Mouse (Mus musculus) CH12.LX (cell line): ENCODE measurements around the gene Mbd4. TPM values are rescaled to one million over a fixed set of nuclear protein-coding genes. Genes with fewer than 3 reads are reported as not detected.

ENCODE experiments used
- DNase-seq: peaks from one replicate; pipeline ENCODE4 v3.0.0-alpha.2; 2013; ENCODE audit errors: extremely low read depth
- H3K27ac ChIP-seq: 2 replicates; pipeline ENCODE4 v1.5.1; 2012; ENCODE audit warnings: low read depth, mild to moderate bottlenecking, control low read depth, moderate library complexity; ENCODE audit not compliant: insufficient read depth
- H3K27me3 ChIP-seq: replicated peaks from 2 replicates; pipeline ENCODE3; 2012; ENCODE audit warnings: inconsistent platforms
- H3K36me3 ChIP-seq, 2 experiments: replicated peaks in 1 of 2; 2 replicates each; pipeline versions ENCODE3 to v1.6.1; 2012; ENCODE audit warnings: inconsistent platforms in 1 of 2, low read length in 1 of 2, mild to moderate bottlenecking in 1 of 2, mixed read lengths in 1 of 2, moderate library complexity in 1 of 2; ENCODE audit not compliant: control insufficient read depth in 1 of 2, insufficient read depth in 1 of 2
- H3K4me1 ChIP-seq, 2 experiments: 2 replicates each; pipeline ENCODE4 v1.6.1; 2012; ENCODE audit warnings: inconsistent platforms in 1 of 2, moderate library complexity in 1 of 2; ENCODE audit not compliant: insufficient read depth in 2 of 2, control insufficient read depth in 1 of 2
- H3K4me2 ChIP-seq: 2 replicates; pipeline ENCODE4 v1.6.1; 2012; ENCODE audit warnings: low read depth, mild to moderate bottlenecking, control low read depth; ENCODE audit not compliant: poor library complexity, insufficient read depth, severe bottlenecking
- H3K4me3 ChIP-seq, 3 experiments: fragments of 150-350 bp in 1 of 3; sonication (generic) in 1 of 3; replicated peaks in 1 of 3; 2 replicates each; pipeline versions ENCODE3 to v1.5.1; 2011 to 2012; ENCODE audit warnings: low read depth in 2 of 3, low read length in 2 of 3, mild to moderate bottlenecking in 2 of 3, moderate library complexity in 2 of 3, control low read depth in 1 of 3, improper control_type of control experiment in 1 of 3, inconsistent platforms in 1 of 3, mixed read lengths in 1 of 3; ENCODE audit not compliant: poor library complexity in 1 of 3
- H3K79me2 ChIP-seq: replicated peaks from 2 replicates; pipeline ENCODE4 v1.6.1; 2012; ENCODE audit warnings: mild to moderate bottlenecking, moderate library complexity; ENCODE audit not compliant: control insufficient read depth, poor library complexity, insufficient read depth, severe bottlenecking; ENCODE audit errors: extremely low read depth
- H3K9ac ChIP-seq: 2 replicates; pipeline ENCODE4 v1.6.1; 2012; ENCODE audit warnings: low read depth, mild to moderate bottlenecking, control low read depth, moderate library complexity; ENCODE audit not compliant: insufficient read depth
- H3K9me3 ChIP-seq: replicated peaks from 2 replicates; pipeline ENCODE3; 2012; ENCODE audit warnings: low read length, inconsistent platforms, mixed read lengths
- CHD1 ChIP-seq: IDR thresholded peaks from 2 replicates; pipeline ENCODE4 v1.6.1; 2012; ENCODE audit warnings: low read depth, low read length, improper control_type of control experiment, inconsistent platforms
- E2F4 ChIP-seq: IDR thresholded peaks from 2 replicates; pipeline ENCODE4 v1.6.1; 2011; ENCODE audit warnings: low read depth, low read length, improper control_type of control experiment; ENCODE audit not compliant: insufficient replicate concordance
- ELF1 ChIP-seq: IDR thresholded peaks from 2 replicates; pipeline ENCODE4 v1.6.1; 2014; ENCODE audit warnings: low read depth, mild to moderate bottlenecking, inconsistent platforms, low read length, improper control_type of control experiment
- GABPA ChIP-seq: IDR thresholded peaks from 2 replicates; pipeline ENCODE4 v1.6.1; 2012; ENCODE audit warnings: low read depth, low read length, improper control_type of control experiment, inconsistent platforms; ENCODE audit not compliant: insufficient replicate concordance
- JUND ChIP-seq: conservative IDR thresholded peaks from 2 replicates; pipeline ENCODE4 v1.6.1; 2011; ENCODE audit warnings: low read depth, low read length, improper control_type of control experiment
- KAT2A ChIP-seq: IDR thresholded peaks from 2 replicates; pipeline ENCODE4 v1.6.1; 2012; ENCODE audit warnings: low read length, improper control_type of control experiment, inconsistent platforms; ENCODE audit not compliant: insufficient replicate concordance
- MAFK ChIP-seq: IDR thresholded peaks from 2 replicates; pipeline ENCODE4 v1.6.1; 2011; ENCODE audit warnings: low read length, improper control_type of control experiment; ENCODE audit not compliant: insufficient replicate concordance
- MXI1 ChIP-seq: IDR thresholded peaks from 2 replicates; pipeline ENCODE4 v1.6.1; 2011; ENCODE audit warnings: mild to moderate bottlenecking, low read depth, low read length, improper control_type of control experiment
- NELFE ChIP-seq: IDR thresholded peaks from 2 replicates; pipeline ENCODE4 v1.6.1; 2011; ENCODE audit warnings: low read depth, low read length, improper control_type of control experiment
- NRF1 ChIP-seq: IDR thresholded peaks from 2 replicates; pipeline ENCODE4 v1.6.1; 2014; ENCODE audit warnings: low read depth, mild to moderate bottlenecking, inconsistent platforms, low read length, improper control_type of control experiment, moderate library complexity
- POLR2AphosphoS2 ChIP-seq: IDR thresholded peaks from 2 replicates; pipeline ENCODE4 v1.6.1; 2011; ENCODE audit warnings: low read depth, low read length, improper control_type of control experiment
- TCF12 ChIP-seq: IDR thresholded peaks from 2 replicates; pipeline ENCODE4 v1.6.1; 2014; ENCODE audit warnings: low read depth, mild to moderate bottlenecking, inconsistent platforms, low read length, improper control_type of control experiment
- USF2 ChIP-seq: conservative IDR thresholded peaks from 2 replicates; pipeline ENCODE4 v1.6.1; 2011; ENCODE audit warnings: low read depth, low read length, improper control_type of control experiment
- ZMIZ1 ChIP-seq: IDR thresholded peaks from 2 replicates; pipeline ENCODE4 v1.6.1; 2012; ENCODE audit warnings: low read depth, mild to moderate bottlenecking, inconsistent platforms, low read length, improper control_type of control experiment
- dilution Hi-C: fragments of 300-500 bp; cut with MboI; formaldehyde crosslinking; loops from 2 replicates; pipeline ENCODE4 v1.14.3; 2020; ENCODE audit warnings: low sequenced_read_pairs; ENCODE audit not compliant: extremely low pct_unique_long_range_greater_than_20kb, extremely low pct_ligation_motif_present
- in situ Hi-C: fragments of 300-500 bp; cut with MboI; formaldehyde crosslinking; loops from 3 replicates; pipeline ENCODE4 v1.14.3; 2019; ENCODE audit warnings: low sequenced_read_pairs, low pct_ligation_motif_present, low pct_unique_long_range_greater_than_20kb, mixed read lengths
- polyA plus RNA-seq: library from polyadenylated mRNA; unstranded; fragments of >175 nt; gene quantifications from 2 replicates; pipeline ENCODE4 v1.2.1, GENCODE M21; 2012; ENCODE audit warnings: low read depth; ENCODE audit not compliant: insufficient read length
- total RNA-seq, 2 experiments: library from RNA; depleted of rRNA; stranded (reverse); fragments of 300-350 nt in 1 of 2; fragments of >200 nt in 1 of 2; gene quantifications; 2 replicates each; pipeline ENCODE4 v1.2.3; 2012 to 2014

Gene Mbd4
- total and polyA plus RNA-seq, 3 experiments: 7.3 to 12.2 (median 8.6) TPM

GRCm38 (mm10) chr6:115859258-115859657 lies 6.1 kb upstream of the Mbd4 start:
- H3K4me3 ChIP-seq: no peak overlapping the region
- peaks cover 0 to 12% of the 10 kb centered on the region in 2 experiments for H3K36me3 ChIP-seq
- H3K9ac ChIP-seq: no peak overlapping the region
- no peaks in the 10 kb centered on the region for H3K27me3 ChIP-seq
- no peaks in the 10 kb centered on the region for H3K4me1 ChIP-seq
- H3K27ac ChIP-seq: no peak overlapping the region
- H3K4me2 ChIP-seq: no peak overlapping the region
- no peak for TF ChIP-seq CHD1
- dilution Hi-C loops (no loop called here), in situ Hi-C loops (no loop called here)
- H3K9me3 ChIP-seq: no peaks in the 10 kb centered on the region
- no peak for DNase-seq
- no peaks in the 10 kb centered on the region for H3K79me2 ChIP-seq

GRCm38 (mm10) chr6:115856361-115856745 lies 3.2 kb upstream of the Mbd4 start:
- DNase-seq: no peak
- Histone ChIP-seq H3K79me2 (peaks cover 6% of the 10 kb centered on the region), H3K36me3 (peaks cover 0 to 1% of the 10 kb centered on the region in 2 experiments), H3K4me1 (peaks cover 0 to 11% of the 10 kb centered on the region in 2 experiments; a peak in 1 of 4 replicates), H3K27ac (no peak overlapping the region), H3K4me3 (no peak overlapping the region), H3K4me2 (no peak overlapping the region), H3K9ac (no peak overlapping the region), H3K9me3 (no peaks in the 10 kb centered on the region), H3K27me3 (no peaks in the 10 kb centered on the region)
- TF ChIP-seq CHD1 (no peak), NELFE (no peak), USF2 (no peak), POLR2AphosphoS2 (no peak), GABPA (no peak), MXI1 (no peak), KAT2A (no peak), MAFK (no peak), ZMIZ1 (no peak), NRF1 (no peak), ELF1 (no peak)
- dilution Hi-C loops (no loop called here), in situ Hi-C loops (no loop called here)

- DNase-seq: no peak
- TF ChIP-seq TCF12: no peak
- no peak for TF ChIP-seq JUND
- TF ChIP-seq NELFE: no peak
- no peak for TF ChIP-seq E2F4
- TF ChIP-seq MAFK: no peak
- H3K27ac ChIP-seq: no peak overlapping the region
- H3K4me3 ChIP-seq: no peak overlapping the region
- no peak overlapping the region for H3K9ac ChIP-seq
- H3K4me1 ChIP-seq: peaks cover 0 to 16% of the 10 kb centered on the region in 2 experiments; a peak in 1 of 4 replicates
- no peaks in the 10 kb centered on the region for H3K27me3 ChIP-seq
- peaks cover 0 to 1% of the 10 kb centered on the region in 2 experiments for H3K36me3 ChIP-seq
- dilution Hi-C loops (no loop called here), in situ Hi-C loops (no loop called here)
- H3K4me2 ChIP-seq: no peak overlapping the region
- no peaks in the 10 kb centered on the region for H3K9me3 ChIP-seq
- H3K79me2 ChIP-seq: peaks cover 6% of the 10 kb centered on the region
Observed at GRCm38 (mm10) chr6:115855733-115856360, 2.7 kb upstream of the Mbd4 start.
